26 mouse cellular contexts compared by ENCODE assay signal in genomic region chr11:68835034-68835433, GRCm38 (mm10). TPM values are rescaled to one million over a fixed set of nuclear protein-coding genes. Genes with fewer than 3 reads are reported as not detected.
"Had no signal": no experiment of that assay in that cellular context is flagged by ENCODE, and none has a peak within 500 bp of the region (broad histone marks: within the 10 kb centered on the region; RNA-seq: fewer than 3 reads in every experiment).

No protein-coding gene starts in this region.

- ATAC-seq: hindbrain, embryonic 16.5 days; inflammation-experienced regulatory T-cells, adult 6 months; intestine, embryonic 16.5 days had no signal

- H3K4me3 ChIP-seq: gastrocnemius, adult 2 months; heart, adult 2 months; hindbrain, embryonic 10.5 days; hindbrain, embryonic 12.5 days; layer of hippocampus, adult 2 months; left cerebral cortex, adult 2 months; limb, embryonic 10.5 days; limb, embryonic 12.5 days had no signal

- H3K9ac ChIP-seq: hindbrain, embryonic 12.5 days; hindbrain, embryonic 14.5 days; limb, embryonic 12.5 days; liver, embryonic 14.5 days had no signal

- H3K27me3 ChIP-seq: hindbrain, embryonic 12.5 days; limb, embryonic 12.5 days had no signal

- DNase-seq: gastrocnemius, adult 2 months; gastrocnemius, postnatal 10 days; gastrocnemius, postnatal 25 days; heart, adult 2 months; heart, postnatal 10 days; heart, postnatal 4 days; kidney, adult 18-20 months; kidney, adult 8-10 months; kidney, postnatal 10 days; kidney, postnatal 25 days; kidney, postnatal 4 days; liver had no signal

- H3K4me1 ChIP-seq: hindbrain, embryonic 10.5 days; hindbrain, embryonic 12.5 days; limb, embryonic 10.5 days; limb, embryonic 12.5 days had no signal

- H3K27ac ChIP-seq: gastrocnemius, adult 2 months; heart, adult 2 months; hindbrain, embryonic 10.5 days; hindbrain, embryonic 12.5 days; hindbrain, embryonic 14.5 days; layer of hippocampus, adult 2 months; left cerebral cortex, adult 2 months; limb, embryonic 10.5 days; limb, embryonic 12.5 days; liver, embryonic 14.5 days had no signal

- H3K9me3 ChIP-seq: hindbrain, embryonic 12.5 days; limb, embryonic 10.5 days; limb, embryonic 12.5 days had no signal

- H3K4me2 ChIP-seq: heart, embryonic 11.5 days; hindbrain, embryonic 12.5 days; hindbrain, embryonic 14.5 days; limb, embryonic 12.5 days; liver, embryonic 11.5 days had no signal

RNA-seq across cellular contexts. Expression of gene Rnf222, which starts 53.3 kb away (rescaled TPM):
- polyA plus RNA-seq: heart, embryonic 14.5 days; hindbrain, embryonic 12.5 days; hindbrain, embryonic 14.5 days; inflammation-experienced regulatory T-cells, adult 6 months had no signal
